Mouse (Mus musculus) forebrain, embryonic 12.5 days (tissue): ENCODE data around the gene Cox4i1. TPM values are rescaled to one million over a fixed set of nuclear protein-coding genes. Genes with fewer than 3 reads are reported as not detected.

Experiments used
- ATAC-seq: fragments of 200-750 bp; cut with Nextera tagmentation; 2 replicates; pipeline ENCODE4 v1.8.0; 2017; ENCODE audit warnings: moderate TSS enrichment; ENCODE audit not compliant: low FRiP score
- H3K27ac ChIP-seq: fragments of 300-500 bp; sonication (generic); 2 replicates; pipeline ENCODE4 v1.5.1; 2016; ENCODE audit warnings: mild to moderate bottlenecking
- H3K27me3 ChIP-seq: fragments of 300-500 bp; sonication (generic); 2 replicates; pipeline ENCODE4 v1.6.1; 2016; ENCODE audit warnings: mild to moderate bottlenecking
- H3K36me3 ChIP-seq: fragments of 300-500 bp; sonication (generic); replicated peaks from 2 replicates; pipeline ENCODE4 v1.6.1; 2016; ENCODE audit warnings: mild to moderate bottlenecking
- H3K4me1 ChIP-seq: fragments of 300-500 bp; sonication (generic); 2 replicates; pipeline ENCODE4 v1.6.1; 2016
- H3K4me2 ChIP-seq: fragments of 300-500 bp; sonication (generic); 2 replicates; pipeline ENCODE4 v1.6.1; 2016; ENCODE audit warnings: mild to moderate bottlenecking, moderate library complexity
- H3K4me3 ChIP-seq: fragments of 300-500 bp; sonication (generic); replicated peaks from 2 replicates; pipeline ENCODE4 v1.5.1; 2016; ENCODE audit warnings: mild to moderate bottlenecking
- H3K9ac ChIP-seq: fragments of 300-500 bp; sonication (generic); 2 replicates; pipeline ENCODE4 v1.6.1; 2016; ENCODE audit warnings: mild to moderate bottlenecking
- H3K9me3 ChIP-seq: fragments of 300-500 bp; sonication (generic); 2 replicates; pipeline ENCODE4 v1.6.1; 2016
- WGBS: fragments of 180-500 bp; shearing (Covaris S2); methylation state at CpG from one replicate; pipeline ENCODE4 v1.1.7; 2016; 5-methylcytosine and 5-hydroxymethylcytosine counted together
- polyA plus RNA-seq: library from polyadenylated mRNA; unstranded; fragments of >200 nt; fragmentation: Nextera tagmentation; extraction: Ambion mirVana; gene quantifications from 2 replicates; pipeline ENCODE4 v1.2.1, GENCODE M21; 2016

The Cox4i1 gene
- polyA plus RNA-seq: 803 and 809 TPM in 2 replicates

GRCm38 (mm10) chr8:120667561-120668373, at the start of gene Cox4i1, which contains the start of gene Gm27021:
Gene Cox4i1 (plus strand): TSS chr8:120668222.
Gene Gm27021 (minus strand): TSS chr8:120668079.
- Histone ChIP-seq H3K36me3 (peaks cover 31% of the 10 kb centered on the region), H3K4me1 (peaks cover 51% of the 10 kb centered on the region)

GRCm38 (mm10) chr8:120619235-120620180, 48.5 kb upstream of the Cox4i1 start:
- no peak for ATAC-seq
- WGBS: 70% methylated on average over 11 of the region's 11 CpGs
- peaks cover 41% of the 10 kb centered on the region for H3K4me1 ChIP-seq

More at GRCm38 (mm10) chr8:120667561-120668373, at the start of gene Cox4i1, which contains the start of gene Gm27021:
- Histone ChIP-seq H3K9ac (peak within 1 kb of the TSS; percentile 96), H3K4me2 (peak within 1 kb of the TSS; percentile 83), H3K4me3 (peak within 1 kb of the TSS; percentile 94), H3K27ac (peak within 1 kb of the TSS; percentile 88), H3K27me3 (no peaks in the 10 kb centered on the region), H3K9me3 (no peaks in the 10 kb centered on the region)
- ATAC-seq: peak; percentile 93
- under 1% methylated on average over 95 of the region's 105 CpGs for WGBS

GRCm38 (mm10) chr8:120620441-120620840, 47.6 kb upstream of the Cox4i1 start:
- no peak overlapping the region for H3K4me3 ChIP-seq
- no peak for ATAC-seq
- peaks cover 3% of the 10 kb centered on the region; the same call in 1 of the 2 replicates for H3K27me3 ChIP-seq
- H3K27ac ChIP-seq: no peak overlapping the region
- no peak overlapping the region for H3K4me2 ChIP-seq
- H3K4me1 ChIP-seq: peaks cover 41% of the 10 kb centered on the region
- H3K36me3 ChIP-seq: no peaks in the 10 kb centered on the region
- H3K9ac ChIP-seq: no peak overlapping the region
- no peaks in the 10 kb centered on the region for H3K9me3 ChIP-seq
- WGBS: 46% methylated on average over 7 of the region's 7 CpGs

More at GRCm38 (mm10) chr8:120619235-120620180, 48.5 kb upstream of the Cox4i1 start:
- H3K9ac ChIP-seq: no peak overlapping the region
- no peak overlapping the region for H3K4me3 ChIP-seq
- no peaks in the 10 kb centered on the region for H3K36me3 ChIP-seq
- no peak overlapping the region for H3K27ac ChIP-seq
- H3K9me3 ChIP-seq: no peaks in the 10 kb centered on the region
- H3K4me2 ChIP-seq: no peak overlapping the region
- peaks cover 3% of the 10 kb centered on the region; the same call in 1 of the 2 replicates for H3K27me3 ChIP-seq

GRCm38 (mm10) chr8:120622161-120622560, 45.9 kb upstream of the Cox4i1 start:
- Histone ChIP-seq H3K27me3 (peaks cover 3% of the 10 kb centered on the region; the same call in 1 of the 2 replicates), H3K9ac (no peak overlapping the region), H3K27ac (0 out of 2 replicates have a peak overlapping the region, but pooled peaks have one; percentile 9), H3K36me3 (no peaks in the 10 kb centered on the region), H3K4me2 (no peak overlapping the region), H3K4me1 (peaks cover 25% of the 10 kb centered on the region), H3K4me3 (no peak overlapping the region), H3K9me3 (no peaks in the 10 kb centered on the region)
- ATAC-seq: no peak
- WGBS: 72% methylated on average over 14 of the region's 14 CpGs

- no peak overlapping the region for H3K4me3 ChIP-seq
- H3K9me3 ChIP-seq: no peaks in the 10 kb centered on the region
- H3K4me2 ChIP-seq: no peak overlapping the region
- no peaks in the 10 kb centered on the region for H3K36me3 ChIP-seq
- H3K9ac ChIP-seq: no peak overlapping the region
- peaks cover 3% of the 10 kb centered on the region; the same call in 1 of the 2 replicates for H3K27me3 ChIP-seq
- 8% methylated on average over 2 of the region's 2 CpGs for WGBS
- ATAC-seq: no peak
- H3K27ac ChIP-seq: no peak overlapping the region
- peaks cover 13% of the 10 kb centered on the region for H3K4me1 ChIP-seq
Observed at GRCm38 (mm10) chr8:120623608-120624007, 44.4 kb upstream of the Cox4i1 start.

GRCm38 (mm10) chr8:120626461-120626860, 41.6 kb upstream of the Cox4i1 start:
- ATAC-seq: no peak
- Histone ChIP-seq H3K27ac (no peak overlapping the region), H3K4me1 (peaks cover 6% of the 10 kb centered on the region), H3K9me3 (no peaks in the 10 kb centered on the region), H3K27me3 (peaks cover 9% of the 10 kb centered on the region; the same call in 1 of the 2 replicates), H3K36me3 (no peaks in the 10 kb centered on the region), H3K4me2 (no peak overlapping the region), H3K4me3 (no peak overlapping the region), H3K9ac (no peak overlapping the region)
- WGBS: 59% methylated on average over 11 of the region's 11 CpGs

GRCm38 (mm10) chr8:120627298-120627697, 40.7 kb upstream of the Cox4i1 start:
- Histone ChIP-seq H3K4me3 (no peak overlapping the region), H3K36me3 (no peaks in the 10 kb centered on the region), H3K9me3 (no peaks in the 10 kb centered on the region), H3K27ac (no peak overlapping the region), H3K9ac (no peak overlapping the region), H3K4me1 (no peaks in the 10 kb centered on the region), H3K27me3 (peaks cover 12% of the 10 kb centered on the region; the same call in 1 of the 2 replicates), H3K4me2 (no peak overlapping the region)
- WGBS: 81% methylated on average over 5 of the region's 5 CpGs
- no peak for ATAC-seq

GRCm38 (mm10) chr8:120630031-120630430, 38.0 kb upstream of the Cox4i1 start:
- H3K4me1 ChIP-seq: peaks cover 19% of the 10 kb centered on the region

GRCm38 (mm10) chr8:120630848-120631247, 37.2 kb upstream of the Cox4i1 start:
- H3K27me3 ChIP-seq: peaks cover 47% of the 10 kb centered on the region
- H3K4me1 ChIP-seq: peaks cover 19% of the 10 kb centered on the region
- H3K9me3 ChIP-seq: no peaks in the 10 kb centered on the region
- H3K36me3 ChIP-seq: no peaks in the 10 kb centered on the region
- no peak overlapping the region for H3K9ac ChIP-seq
- WGBS: 63% methylated on average over 6 of the region's 6 CpGs
- H3K4me3 ChIP-seq: no peak overlapping the region
- no peak overlapping the region for H3K27ac ChIP-seq
- no peak for ATAC-seq
- H3K4me2 ChIP-seq: no peak overlapping the region

More at GRCm38 (mm10) chr8:120630031-120630430, 38.0 kb upstream of the Cox4i1 start:
- Histone ChIP-seq H3K27me3 (peaks cover 39% of the 10 kb centered on the region), H3K36me3 (no peaks in the 10 kb centered on the region), H3K4me3 (no peak overlapping the region), H3K9me3 (no peaks in the 10 kb centered on the region), H3K4me2 (no peak overlapping the region), H3K9ac (no peak overlapping the region; the same call in 1 of the 2 replicates), H3K27ac (no peak overlapping the region)
- ATAC-seq: no peak
- WGBS: 43% methylated on average over 5 of the region's 5 CpGs

GRCm38 (mm10) chr8:120631441-120632375, 36.3 kb upstream of the Cox4i1 start:
- Histone ChIP-seq H3K9ac (no peak overlapping the region), H3K4me3 (no peak overlapping the region), H3K36me3 (no peaks in the 10 kb centered on the region), H3K4me1 (peaks cover 19% of the 10 kb centered on the region), H3K27ac (no peak overlapping the region), H3K27me3 (peaks cover 55% of the 10 kb centered on the region), H3K9me3 (no peaks in the 10 kb centered on the region), H3K4me2 (no peak overlapping the region)
- whole genome bisulfite sequencing: 75% methylated on average over 21 of the region's 21 CpGs
- ATAC-seq: no peak
